Mouse (Mus musculus) CH12.LX (cell line): ENCODE results near the gene Mon2. TPM values are rescaled to one million over a fixed set of nuclear protein-coding genes. Genes with fewer than 3 reads are reported as not detected.

ENCODE experiments used
- DNase-seq: peaks from one replicate; pipeline ENCODE4 v3.0.0-alpha.2; 2013; ENCODE audit errors: extremely low read depth
- H3K27ac ChIP-seq: 2 replicates; pipeline ENCODE4 v1.5.1; 2012; ENCODE audit warnings: low read depth, mild to moderate bottlenecking, control low read depth, moderate library complexity; ENCODE audit not compliant: insufficient read depth
- H3K27me3 ChIP-seq: replicated peaks from 2 replicates; pipeline ENCODE3; 2012; ENCODE audit warnings: inconsistent platforms
- H3K36me3 ChIP-seq, 2 experiments: replicated peaks in 1 of 2; 2 replicates each; pipeline versions ENCODE3 to v1.6.1; 2012; ENCODE audit warnings: inconsistent platforms in 1 of 2, low read length in 1 of 2, mild to moderate bottlenecking in 1 of 2, mixed read lengths in 1 of 2, moderate library complexity in 1 of 2; ENCODE audit not compliant: control insufficient read depth in 1 of 2, insufficient read depth in 1 of 2
- H3K4me1 ChIP-seq, 2 experiments: 2 replicates each; pipeline ENCODE4 v1.6.1; 2012; ENCODE audit warnings: inconsistent platforms in 1 of 2, moderate library complexity in 1 of 2; ENCODE audit not compliant: insufficient read depth in 2 of 2, control insufficient read depth in 1 of 2
- H3K4me2 ChIP-seq: 2 replicates; pipeline ENCODE4 v1.6.1; 2012; ENCODE audit warnings: low read depth, mild to moderate bottlenecking, control low read depth; ENCODE audit not compliant: poor library complexity, insufficient read depth, severe bottlenecking
- H3K4me3 ChIP-seq, 3 experiments: fragments of 150-350 bp in 1 of 3; sonication (generic) in 1 of 3; replicated peaks in 1 of 3; 2 replicates each; pipeline versions ENCODE3 to v1.5.1; 2011 to 2012; ENCODE audit warnings: low read depth in 2 of 3, low read length in 2 of 3, mild to moderate bottlenecking in 2 of 3, moderate library complexity in 2 of 3, control low read depth in 1 of 3, improper control_type of control experiment in 1 of 3, inconsistent platforms in 1 of 3, mixed read lengths in 1 of 3; ENCODE audit not compliant: poor library complexity in 1 of 3
- H3K79me2 ChIP-seq: replicated peaks from 2 replicates; pipeline ENCODE4 v1.6.1; 2012; ENCODE audit warnings: mild to moderate bottlenecking, moderate library complexity; ENCODE audit not compliant: control insufficient read depth, poor library complexity, insufficient read depth, severe bottlenecking; ENCODE audit errors: extremely low read depth
- H3K9ac ChIP-seq: 2 replicates; pipeline ENCODE4 v1.6.1; 2012; ENCODE audit warnings: low read depth, mild to moderate bottlenecking, control low read depth, moderate library complexity; ENCODE audit not compliant: insufficient read depth
- H3K9me3 ChIP-seq: replicated peaks from 2 replicates; pipeline ENCODE3; 2012; ENCODE audit warnings: low read length, inconsistent platforms, mixed read lengths
- BHLHE40 ChIP-seq: IDR thresholded peaks from 2 replicates; pipeline ENCODE4 v1.6.1; 2011; ENCODE audit warnings: mild to moderate bottlenecking, low read depth, low read length, improper control_type of control experiment
- CHD2 ChIP-seq: IDR thresholded peaks from 2 replicates; pipeline ENCODE4 v1.6.1; 2011; ENCODE audit warnings: low read length, improper control_type of control experiment
- CTCF ChIP-seq, 2 experiments: IDR thresholded peaks in 1 of 2; conservative IDR thresholded peaks in 1 of 2; 2 replicates each; pipeline ENCODE4 v1.5.1; 2011 to 2012; ENCODE audit warnings: low read depth in 2 of 2, low read length in 2 of 2, improper control_type of control experiment in 1 of 2, inconsistent platforms in 1 of 2, mild to moderate bottlenecking in 1 of 2, moderate library complexity in 1 of 2
- E2F4 ChIP-seq: IDR thresholded peaks from 2 replicates; pipeline ENCODE4 v1.6.1; 2011; ENCODE audit warnings: low read depth, low read length, improper control_type of control experiment; ENCODE audit not compliant: insufficient replicate concordance
- ELF1 ChIP-seq: IDR thresholded peaks from 2 replicates; pipeline ENCODE4 v1.6.1; 2014; ENCODE audit warnings: low read depth, mild to moderate bottlenecking, inconsistent platforms, low read length, improper control_type of control experiment
- HCFC1 ChIP-seq: IDR thresholded peaks from 2 replicates; pipeline ENCODE4 v1.6.1; 2012; ENCODE audit warnings: low read depth, mild to moderate bottlenecking, inconsistent platforms, low read length, improper control_type of control experiment
- JUND ChIP-seq: conservative IDR thresholded peaks from 2 replicates; pipeline ENCODE4 v1.6.1; 2011; ENCODE audit warnings: low read depth, low read length, improper control_type of control experiment
- MAFK ChIP-seq: IDR thresholded peaks from 2 replicates; pipeline ENCODE4 v1.6.1; 2011; ENCODE audit warnings: low read length, improper control_type of control experiment; ENCODE audit not compliant: insufficient replicate concordance
- MEF2A ChIP-seq: IDR thresholded peaks from 2 replicates; pipeline ENCODE4 v1.6.1; 2014; ENCODE audit warnings: low read depth, mild to moderate bottlenecking, inconsistent platforms, low read length, improper control_type of control experiment, borderline replicate concordance
- MXI1 ChIP-seq: IDR thresholded peaks from 2 replicates; pipeline ENCODE4 v1.6.1; 2011; ENCODE audit warnings: mild to moderate bottlenecking, low read depth, low read length, improper control_type of control experiment
- POLR2A ChIP-seq: IDR thresholded peaks from 2 replicates; pipeline ENCODE4 v1.6.1; 2011; ENCODE audit warnings: low read depth, mild to moderate bottlenecking, improper control_type of control experiment, low read length
- RAD21 ChIP-seq: IDR thresholded peaks from 2 replicates; pipeline ENCODE4 v1.6.1; 2011; ENCODE audit warnings: low read depth, mild to moderate bottlenecking, low read length, improper control_type of control experiment, moderate library complexity
- RCOR1 ChIP-seq: conservative IDR thresholded peaks from 2 replicates; pipeline ENCODE4 v1.6.1; 2012; ENCODE audit warnings: low read depth, mild to moderate bottlenecking, inconsistent platforms, low read length, improper control_type of control experiment
- SIN3A ChIP-seq: IDR thresholded peaks from 2 replicates; pipeline ENCODE4 v1.6.1; 2012; ENCODE audit warnings: low read length, improper control_type of control experiment, inconsistent platforms
- TBP ChIP-seq: conservative IDR thresholded peaks from 2 replicates; pipeline ENCODE4 v1.6.1; 2011; ENCODE audit warnings: low read depth, low read length, improper control_type of control experiment
- TCF12 ChIP-seq: IDR thresholded peaks from 2 replicates; pipeline ENCODE4 v1.6.1; 2014; ENCODE audit warnings: low read depth, mild to moderate bottlenecking, inconsistent platforms, low read length, improper control_type of control experiment
- UBTF ChIP-seq: IDR thresholded peaks from 2 replicates; pipeline ENCODE4 v1.6.1; 2012; ENCODE audit warnings: low read depth, mild to moderate bottlenecking, inconsistent platforms, low read length, improper control_type of control experiment, moderate library complexity
- USF2 ChIP-seq: conservative IDR thresholded peaks from 2 replicates; pipeline ENCODE4 v1.6.1; 2011; ENCODE audit warnings: low read depth, low read length, improper control_type of control experiment
- ZC3H11A ChIP-seq: IDR thresholded peaks from 2 replicates; pipeline ENCODE4 v1.6.1; 2012; ENCODE audit warnings: low read depth, mild to moderate bottlenecking, inconsistent platforms, low read length, improper control_type of control experiment
- ZMIZ1 ChIP-seq: IDR thresholded peaks from 2 replicates; pipeline ENCODE4 v1.6.1; 2012; ENCODE audit warnings: low read depth, mild to moderate bottlenecking, inconsistent platforms, low read length, improper control_type of control experiment
- ZNF384 ChIP-seq: IDR thresholded peaks from 2 replicates; pipeline ENCODE4 v1.6.1; 2012; ENCODE audit warnings: low read depth, low read length, improper control_type of control experiment, inconsistent platforms
- dilution Hi-C: fragments of 300-500 bp; cut with MboI; formaldehyde crosslinking; loops from 2 replicates; pipeline ENCODE4 v1.14.3; 2020; ENCODE audit warnings: low sequenced_read_pairs; ENCODE audit not compliant: extremely low pct_unique_long_range_greater_than_20kb, extremely low pct_ligation_motif_present
- in situ Hi-C: fragments of 300-500 bp; cut with MboI; formaldehyde crosslinking; loops from 3 replicates; pipeline ENCODE4 v1.14.3; 2019; ENCODE audit warnings: low sequenced_read_pairs, low pct_ligation_motif_present, low pct_unique_long_range_greater_than_20kb, mixed read lengths
- polyA plus RNA-seq: library from polyadenylated mRNA; unstranded; fragments of >175 nt; gene quantifications from 2 replicates; pipeline ENCODE4 v1.2.1, GENCODE M21; 2012; ENCODE audit warnings: low read depth; ENCODE audit not compliant: insufficient read length
- total RNA-seq, 2 experiments: library from RNA; depleted of rRNA; stranded (reverse); fragments of 300-350 nt in 1 of 2; fragments of >200 nt in 1 of 2; gene quantifications; 2 replicates each; pipeline ENCODE4 v1.2.3; 2012 to 2014

Mon2 gene
- total and polyA plus RNA-seq, 3 experiments, result 18.6 to 31.0 (median 28.8) TPM

GRCm38 (mm10) chr10:123005237-123006185, 70.8 kb downstream of the Mon2 start (continued):
- peak; percentile 53 for TF ChIP-seq JUND

GRCm38 (mm10) chr10:123004475-123005236, 71.6 kb downstream of the Mon2 start:
- H3K79me2 ChIP-seq, result no peaks in the 10 kb centered on the region
- H3K36me3 ChIP-seq, result peaks cover 26 to 78% of the 10 kb centered on the region in 2 experiments
- no peak for DNase-seq

GRCm38 (mm10) chr10:123001985-123002384, 74.3 kb downstream of the Mon2 start:
- no peaks in the 10 kb centered on the region for H3K79me2 ChIP-seq
- H3K4me2 ChIP-seq, result no peak overlapping the region
- no peaks in the 10 kb centered on the region for H3K4me1 ChIP-seq
- H3K9ac ChIP-seq, result no peak overlapping the region
- H3K36me3 ChIP-seq, result peaks cover 29 to 80% of the 10 kb centered on the region in 2 experiments
- dilution Hi-C loops (no loop called here), in situ Hi-C loops (loop anchor here (5.0 to 10.0 kb wide), 2 partner anchors 195 to 447 kb away; no protein-coding TSS in a partner anchor)
- no peaks in the 10 kb centered on the region for H3K27me3 ChIP-seq
- no peak for TF ChIP-seq BHLHE40
- TF ChIP-seq ZNF384, result peak; percentile 86
- no peak for TF ChIP-seq UBTF
- peak in 1 of 2 experiments; percentile 20; a peak in 2 of 4 replicates for TF ChIP-seq CTCF (conservative IDR thresholded peaks at IDR 0.05 in 1 of 2, IDR thresholded peaks at IDR 0.05 in 1 of 2; ENCODE audit: low read depth in 2 of 2, low read length in 2 of 2)
- H3K9me3 ChIP-seq, result no peaks in the 10 kb centered on the region
- no peak for DNase-seq
- H3K27ac ChIP-seq, result no peak overlapping the region
- H3K4me3 ChIP-seq, result no peak overlapping the region

More at GRCm38 (mm10) chr10:123004475-123005236, 71.6 kb downstream of the Mon2 start:
- dilution Hi-C loops (no loop called here), in situ Hi-C loops (loop anchor here (5.0 to 10.0 kb wide), 2 partner anchors 197 to 450 kb away; no protein-coding TSS in a partner anchor)
- no peak overlapping the region for H3K9ac ChIP-seq
- H3K4me1 ChIP-seq, result no peaks in the 10 kb centered on the region
- H3K27me3 ChIP-seq, result no peaks in the 10 kb centered on the region
- TF ChIP-seq ZC3H11A (no peak), CHD2 (no peak), USF2 (no peak), POLR2A (no peak), ELF1 (no peak), CTCF (conservative IDR thresholded peaks at IDR 0.05 in 1 of 2, IDR thresholded peaks at IDR 0.05 in 1 of 2; ENCODE audit: low read depth in 2 of 2, low read length in 2 of 2) (no peak), RCOR1 (no peak), E2F4 (no peak), HCFC1 (no peak), MEF2A (no peak), UBTF (no peak), MXI1 (no peak), ZMIZ1 (no peak), ZNF384 (no peak), SIN3A (no peak), MAFK (no peak), RAD21 (no peak), TCF12 (no peak), TBP (no peak)
- H3K4me3 ChIP-seq, result no peak overlapping the region
- H3K27ac ChIP-seq, result no peak overlapping the region
- no peaks in the 10 kb centered on the region for H3K9me3 ChIP-seq
- H3K4me2 ChIP-seq, result no peak overlapping the region
